Mouse (Mus musculus) embryonic fibroblast, embryonic 13.5 days (primary cell): ENCODE results near the gene Cfl2.

ENCODE experiments used
- CTCF ChIP-seq: IDR thresholded peaks from 2 replicates; pipeline ENCODE4 v1.5.1; 2011; ENCODE audit warnings: mild to moderate bottlenecking, control low read depth, low read length, moderate library complexity, borderline replicate concordance; ENCODE audit not compliant: insufficient read depth
- POLR2A ChIP-seq: IDR thresholded peaks from 2 replicates; pipeline ENCODE4 v1.6.1; 2011; ENCODE audit warnings: low read depth, mild to moderate bottlenecking, control low read depth, low read length, moderate library complexity

- TF ChIP-seq POLR2A (no peak), CTCF (no peak)
These were observed 15.2 kb upstream of the Cfl2 start for GRCm38 (mm10) chr12:54877875-54878274.
